Mouse (Mus musculus) layer of hippocampus, postnatal 14 days (tissue): ENCODE measurements around the gene Dmrtb1. TPM values are rescaled to one million over a fixed set of nuclear protein-coding genes. Genes with fewer than 3 reads are reported as not detected.

ENCODE experiments used
- DNase-seq, 2 experiments: peaks; one replicate each; pipeline ENCODE4 v3.0.0; 2021 to 2022; ENCODE audit warnings: low spot score in 2 of 2, mixed read lengths in 1 of 2
- total RNA-seq, 2 experiments: library from RNA; stranded (reverse); gene quantifications; 2 replicates each; pipeline ENCODE4 v1.2.3; 2021

The Dmrtb1 gene
- total RNA-seq, 2 experiments from 2014 or later: 1.6 to 3.0 TPM

DNA sequence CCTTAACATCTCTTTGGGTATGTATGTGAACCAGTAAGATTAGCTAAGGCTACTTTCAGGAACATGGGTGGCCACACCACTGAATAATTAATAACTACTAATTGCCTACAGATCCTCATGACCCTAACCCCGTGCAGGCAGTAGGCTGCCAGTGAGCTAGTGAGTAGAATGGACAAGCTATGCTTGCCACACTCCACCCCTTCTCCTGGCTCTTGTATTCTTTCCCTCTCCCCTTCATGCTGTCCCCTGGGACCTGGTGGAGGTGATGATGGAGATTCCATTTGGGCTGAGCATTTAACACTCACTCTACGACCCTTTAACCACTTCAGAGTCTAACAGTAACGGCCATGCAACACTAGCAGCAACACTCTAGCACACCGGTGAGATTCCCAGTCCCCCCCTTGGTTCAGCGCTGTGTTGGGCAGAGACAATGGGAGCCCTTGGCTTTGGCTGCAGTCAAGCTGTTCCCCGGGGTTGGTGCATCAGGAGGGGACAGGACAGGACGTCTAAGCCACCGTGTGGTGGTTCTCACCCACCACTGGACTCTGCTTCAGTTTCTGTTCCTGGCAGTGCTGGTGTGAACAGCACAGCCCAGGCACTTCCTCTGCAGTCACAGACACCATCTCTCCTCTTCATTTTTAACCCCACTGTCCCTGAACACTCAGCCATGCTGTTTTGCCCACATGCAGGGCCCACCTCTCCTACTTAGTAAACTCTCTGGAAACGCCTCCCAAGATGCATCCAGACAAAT, 2.8 kb downstream of the Dmrtb1 start:
- DNase-seq: no peak

DNA sequence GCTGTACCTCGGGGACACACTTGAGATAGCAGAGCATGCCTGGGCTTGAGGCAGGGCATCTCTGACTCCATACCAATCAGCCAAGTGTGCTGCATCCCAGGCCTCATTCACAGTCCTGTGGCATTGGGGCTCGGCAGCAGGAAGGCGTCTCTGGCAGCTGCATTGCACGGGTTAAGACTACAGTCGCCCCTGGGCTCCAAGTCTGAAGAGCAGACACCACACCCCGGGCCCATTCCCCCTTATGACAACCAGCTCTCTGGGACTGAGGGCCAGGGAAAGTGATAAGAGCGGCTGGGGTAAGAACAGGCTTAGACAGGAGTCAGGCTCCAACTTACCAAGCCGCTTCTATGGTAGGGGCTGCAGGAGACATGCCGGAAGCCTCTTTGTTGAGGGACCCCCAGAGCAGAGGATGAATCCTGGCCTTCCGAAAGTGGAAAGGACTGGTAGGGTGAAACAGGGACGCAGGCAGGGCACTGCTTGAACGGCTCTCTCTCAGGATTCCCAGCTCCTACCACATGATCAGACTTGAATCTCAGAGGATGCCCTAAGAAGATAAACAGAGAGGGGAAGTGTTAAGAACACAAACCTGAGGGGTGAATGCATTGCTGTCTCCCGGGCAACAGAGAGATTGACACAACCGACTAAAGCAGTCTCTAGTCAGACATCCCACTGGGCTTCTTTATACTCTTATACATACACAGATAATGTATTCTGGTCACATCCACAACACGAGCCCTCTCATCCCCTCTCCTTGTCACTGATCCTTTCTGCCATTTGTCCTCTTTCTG, 3.5 kb downstream of the Dmrtb1 start:
- DNase-seq: no peak

DNA sequence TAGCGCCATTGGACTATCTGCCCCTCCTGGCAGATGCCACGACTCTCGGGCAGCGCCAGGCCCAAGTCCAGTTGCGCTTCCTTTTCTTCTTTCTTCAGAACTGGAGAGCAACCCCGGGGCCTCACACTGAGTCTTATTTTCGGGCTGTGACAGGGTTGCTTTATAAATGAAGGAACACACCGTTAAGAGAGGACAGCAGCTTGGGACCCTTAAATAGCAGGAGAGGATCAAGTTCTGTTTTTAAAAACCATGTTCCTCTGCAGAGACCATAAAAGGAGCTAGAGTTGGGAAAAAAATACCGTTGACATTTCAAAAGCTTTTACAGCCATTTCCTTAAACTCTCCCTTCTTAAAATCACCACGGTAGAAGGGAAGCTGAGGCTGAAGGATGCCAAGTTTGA, 8.4 kb downstream of the Dmrtb1 start:
- DNase-seq: no peak

DNA sequence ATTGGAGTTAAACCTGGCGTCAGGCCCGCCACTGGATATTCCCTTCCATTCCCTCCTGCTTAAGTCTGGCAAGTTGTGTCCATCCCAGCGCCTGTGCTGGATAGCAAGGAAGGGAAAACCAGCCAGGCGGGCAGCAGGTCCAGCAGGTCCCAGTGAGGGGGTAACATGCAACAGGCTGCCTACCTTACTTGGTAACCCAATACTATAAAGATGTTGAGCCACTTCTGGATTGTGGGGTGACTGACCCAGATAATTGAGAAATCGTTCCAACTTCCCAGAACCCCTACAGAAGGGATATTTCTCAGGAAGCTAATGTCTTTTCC, 9.7 kb downstream of the Dmrtb1 start:
- DNase-seq: no peak

DNA sequence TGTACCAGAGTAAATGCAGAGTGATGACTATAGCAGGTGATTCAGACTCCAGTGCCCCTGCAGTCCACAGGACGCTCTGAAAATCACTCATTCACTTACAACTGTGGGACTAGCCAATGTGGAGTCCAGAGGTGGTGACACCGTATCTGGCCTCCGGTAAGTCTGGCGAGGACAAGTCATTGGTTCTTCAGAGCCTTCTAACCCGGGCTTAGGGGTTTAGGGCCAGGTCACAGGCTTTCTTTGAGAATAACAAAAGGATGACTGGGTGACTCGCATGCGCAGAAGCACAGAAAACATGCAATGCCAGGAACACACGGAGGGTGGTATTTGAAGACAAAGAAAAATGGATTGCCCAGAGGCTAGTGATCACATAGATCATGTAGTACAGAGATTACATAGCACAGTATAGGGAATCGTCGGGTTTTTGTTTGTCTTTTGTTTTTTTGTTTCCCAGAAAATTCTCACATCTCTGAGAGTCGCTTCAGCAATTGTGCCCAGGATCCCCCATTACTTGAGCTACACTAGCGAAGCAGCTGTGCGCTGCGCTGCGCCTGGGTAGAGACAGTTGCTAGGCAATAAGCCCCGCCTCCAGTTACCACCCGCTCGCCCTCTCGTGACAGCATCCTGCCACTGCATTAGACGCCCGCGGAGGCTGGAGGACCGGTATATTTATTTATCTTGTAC, 10.2 kb downstream of the Dmrtb1 start:
- peak; percentile 81 to 83 for DNase-seq

DNA sequence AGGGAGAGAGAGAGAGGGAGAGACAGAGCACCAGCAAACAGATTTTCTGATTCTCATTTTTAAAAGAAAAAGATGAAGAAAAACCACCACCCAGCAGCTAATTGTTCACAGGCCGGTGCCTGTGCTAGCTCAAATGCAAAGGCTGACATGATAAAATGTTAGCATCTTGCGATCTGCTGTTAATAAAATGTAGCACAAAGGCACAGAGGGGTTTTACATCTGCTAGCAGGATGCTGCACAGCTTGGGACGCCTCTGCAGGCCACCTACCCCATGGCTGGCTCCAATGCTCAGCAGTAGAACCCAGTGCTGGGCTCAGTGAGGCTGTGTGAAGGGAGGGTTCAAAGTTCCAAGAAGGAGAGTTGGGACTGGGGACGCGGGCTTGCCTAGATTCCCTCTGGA, 13.3 kb downstream of the Dmrtb1 start:
- DNase-seq: peak in 1 of 2 experiments; percentile 73

DNA sequence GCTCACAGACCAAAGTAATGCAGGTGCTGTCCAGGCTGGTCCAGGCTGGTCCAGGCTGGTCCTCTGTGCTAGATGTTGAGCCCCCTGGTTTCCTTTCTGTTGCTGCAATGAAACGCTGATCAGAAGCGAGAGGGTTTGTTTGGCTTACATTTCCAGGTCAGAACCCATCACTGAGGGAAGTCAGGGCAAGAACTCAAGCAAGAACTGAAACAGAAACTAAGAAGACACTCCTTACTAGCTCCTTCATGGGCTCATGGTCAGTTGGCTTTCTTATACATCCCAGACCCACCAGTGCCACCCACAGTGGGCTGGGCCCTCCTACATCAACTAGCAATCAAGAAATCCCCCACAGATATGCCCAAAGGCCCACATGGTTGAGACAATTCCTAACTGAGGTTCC, 15.5 kb downstream of the Dmrtb1 start:
- DNase-seq: no peak

DNA sequence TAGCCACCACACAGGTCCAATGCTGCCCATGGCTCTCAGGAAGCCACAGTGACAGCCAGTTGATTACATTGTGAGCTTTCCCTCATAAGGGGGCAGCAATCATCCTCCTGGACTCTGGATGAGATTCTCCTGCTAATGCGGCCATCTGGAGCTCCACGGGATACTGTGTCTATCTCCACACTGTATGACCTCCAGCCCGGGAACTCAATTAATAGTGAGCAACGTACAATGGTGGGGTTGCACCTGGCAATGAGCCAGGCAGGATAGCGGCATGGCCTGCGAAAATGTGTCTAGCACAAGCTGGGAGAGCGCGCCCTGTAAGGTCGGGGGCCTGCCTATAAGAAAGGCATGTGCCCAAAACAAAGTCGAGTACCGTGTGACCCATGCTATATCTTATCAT, 23.4 kb downstream of the Dmrtb1 start:
- no peak for DNase-seq

DNA sequence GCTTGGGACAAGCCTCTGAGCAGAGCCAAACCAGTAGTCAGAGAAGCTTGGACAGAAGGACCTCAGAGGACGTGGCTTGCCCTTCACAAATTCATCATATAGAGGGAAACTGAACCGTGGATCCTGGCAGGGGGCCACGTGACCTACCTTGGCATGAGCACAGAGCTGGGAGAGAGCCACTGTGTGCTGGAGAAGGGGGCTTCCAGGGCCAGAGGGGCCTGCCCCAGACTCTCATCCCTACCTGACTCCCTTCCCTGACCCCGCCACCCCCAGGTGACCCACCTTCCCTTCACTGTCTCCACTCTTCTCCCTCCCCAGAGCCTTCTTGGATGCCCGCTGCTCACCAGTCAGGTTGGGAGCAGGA, 30.8 kb downstream of the Dmrtb1 start:
- DNase-seq: no peak

DNA sequence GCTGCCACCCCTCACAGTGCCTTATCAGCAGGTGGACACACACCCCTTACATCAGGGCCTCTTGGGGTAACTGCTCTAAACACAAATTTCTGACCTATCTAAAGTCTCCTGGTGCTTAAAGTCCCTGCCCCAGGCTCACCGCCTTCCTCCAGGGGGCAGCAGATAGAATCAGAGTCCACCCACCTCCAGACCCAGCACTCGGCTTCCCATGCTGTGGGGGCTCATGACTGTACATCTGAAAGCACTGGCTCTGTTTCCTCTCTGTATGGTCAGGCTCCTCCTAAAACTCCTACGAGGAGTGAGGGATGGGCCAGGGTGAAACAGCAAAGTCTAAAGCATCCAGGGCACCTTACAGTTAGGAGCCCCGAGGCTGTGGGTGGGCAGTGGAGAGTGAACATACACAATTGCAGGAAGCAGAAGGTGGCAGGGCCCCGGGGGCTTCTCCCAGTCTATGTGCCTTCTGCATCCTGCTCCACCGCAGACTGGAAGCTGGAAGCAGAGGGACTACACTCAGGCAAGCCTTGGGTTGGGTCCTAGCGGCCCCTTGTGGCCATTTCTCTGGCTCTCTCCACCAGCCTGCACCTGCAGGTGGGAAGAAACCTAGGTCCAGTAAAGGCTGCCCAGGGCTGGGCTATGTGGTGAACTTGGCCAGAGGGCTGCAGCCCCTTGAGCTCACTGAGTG, 31.3 kb downstream of the Dmrtb1 start:
- peak; percentile 86 to 88 for DNase-seq

DNA sequence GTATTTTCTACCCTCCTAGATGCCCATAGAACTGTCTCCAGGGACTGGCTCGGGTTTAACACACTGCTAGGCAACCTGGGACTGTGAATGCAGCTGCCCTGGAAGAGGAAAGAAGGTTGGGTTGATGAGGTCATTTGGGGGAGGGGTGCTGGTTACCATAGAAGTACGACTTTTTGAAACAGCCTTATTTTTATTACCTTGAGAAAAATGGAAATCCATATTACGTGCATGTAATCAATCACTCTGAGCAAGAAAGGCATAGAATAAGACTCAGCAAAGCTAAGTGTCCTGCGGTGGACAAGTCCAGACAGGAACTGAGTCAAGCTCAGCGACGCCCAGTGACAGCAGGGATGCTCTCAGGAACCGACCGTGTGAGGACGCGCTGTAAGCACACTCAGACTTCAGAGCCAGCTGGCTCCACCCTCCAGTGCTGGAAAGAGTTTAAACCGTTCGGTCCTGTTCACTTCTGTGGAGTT, 33.0 kb downstream of the Dmrtb1 start:
- DNase-seq: peak in 1 of 2 experiments; percentile 25

DNA sequence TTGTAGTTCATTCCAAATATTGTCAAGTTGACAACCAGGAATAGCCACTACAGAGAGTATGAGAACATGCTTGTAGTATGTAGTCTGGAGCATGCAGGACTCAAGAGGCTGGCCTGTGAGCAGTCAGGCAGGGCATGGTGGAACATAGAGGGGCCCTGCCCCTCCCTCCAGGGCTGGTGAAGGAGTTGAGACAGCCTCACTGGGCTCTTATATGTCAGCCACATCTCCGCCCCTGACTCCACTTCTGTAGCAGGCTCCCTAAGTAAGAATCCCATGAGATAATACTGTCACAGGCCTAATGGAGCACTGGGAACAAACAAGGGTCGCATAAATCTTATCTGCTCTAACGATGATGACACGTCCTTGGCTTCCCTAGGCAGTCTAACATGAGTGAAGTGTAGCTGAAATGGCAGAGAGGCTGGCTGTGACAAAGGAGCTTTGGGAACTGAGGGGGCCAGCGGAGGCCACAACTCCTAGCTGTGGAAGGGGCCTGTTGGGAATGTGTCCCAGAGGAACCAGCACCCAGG, 35.0 kb downstream of the Dmrtb1 start:
- no peak for DNase-seq

DNA sequence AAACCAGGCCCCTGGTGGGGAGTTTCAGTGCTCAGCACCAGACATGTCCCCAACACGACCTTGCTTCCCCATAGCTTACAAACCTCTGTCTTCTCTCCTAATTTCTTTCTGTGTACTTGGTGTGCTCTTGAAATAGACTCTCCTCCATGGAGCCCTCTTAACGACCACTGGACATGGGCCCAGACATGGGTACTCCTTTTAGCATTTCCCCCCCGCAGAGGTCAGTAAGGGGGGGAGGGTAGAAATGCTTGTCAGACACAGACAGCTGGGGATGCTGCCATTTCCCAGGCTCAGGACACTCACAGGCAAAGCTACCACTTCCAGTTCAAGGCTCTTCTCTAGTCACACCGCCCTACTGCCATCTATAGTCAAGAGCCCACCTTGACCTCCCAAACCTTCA, 42.4 kb downstream of the Dmrtb1 start:
- DNase-seq: no peak

DNA sequence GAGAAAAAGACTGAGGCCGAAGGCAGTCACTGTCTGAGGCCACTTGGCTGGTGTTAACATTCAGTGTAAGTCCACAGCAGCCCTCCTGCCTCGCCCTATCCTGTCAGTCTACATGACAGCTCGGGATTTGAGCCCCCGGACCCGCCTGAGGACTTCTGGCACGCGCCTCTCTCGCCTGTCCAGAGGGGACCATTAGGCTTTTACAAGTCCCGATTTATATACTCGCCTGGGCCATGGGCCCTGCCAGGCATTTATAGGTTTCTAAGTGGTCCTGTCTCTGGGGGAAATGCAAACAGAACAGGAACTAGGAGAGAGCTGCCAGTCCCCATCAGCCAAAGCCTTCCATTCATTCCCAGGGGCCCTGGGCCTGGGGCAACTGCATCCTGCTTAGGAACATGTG, 45.7 kb downstream of the Dmrtb1 start:
- DNase-seq: no peak

DNA sequence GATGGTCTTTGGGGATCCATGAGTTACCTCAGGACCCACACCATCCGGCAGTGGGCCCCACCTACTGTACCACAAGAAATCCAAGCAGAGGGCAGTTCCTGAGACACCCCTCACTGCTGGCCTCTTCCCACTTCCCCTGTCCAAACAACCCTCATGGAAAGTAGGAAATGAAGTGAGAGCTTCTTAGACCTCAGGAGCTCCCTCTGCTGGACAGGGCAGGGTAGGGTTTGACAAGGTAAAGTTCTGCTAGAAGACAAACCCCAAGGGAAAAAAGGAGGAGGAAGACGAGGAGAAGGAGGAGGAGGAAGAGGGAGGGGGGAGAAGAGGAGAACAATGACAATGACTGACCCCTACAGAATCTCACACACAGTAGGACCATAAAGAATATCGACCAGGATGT, 46.4 kb downstream of the Dmrtb1 start:
- DNase-seq: no peak

DNA sequence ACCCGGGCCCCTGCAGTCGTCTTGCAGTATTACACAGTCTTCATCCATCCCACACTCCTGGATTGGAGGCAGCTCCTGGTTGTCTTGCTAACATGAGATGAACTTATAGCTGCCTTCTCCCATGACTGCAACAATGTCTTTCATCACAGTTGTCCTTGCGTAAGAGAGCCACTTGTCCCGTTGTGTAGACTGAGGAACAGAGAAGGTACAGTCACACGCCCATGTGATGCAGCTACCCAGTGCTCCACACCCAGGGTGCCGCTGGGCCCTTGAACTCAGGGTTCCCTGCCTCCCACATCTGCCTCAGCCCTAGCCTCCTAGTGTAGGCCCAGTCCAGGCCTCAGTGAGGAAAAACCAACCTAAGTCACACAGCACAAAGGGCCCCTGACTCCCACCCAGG, 47.9 kb downstream of the Dmrtb1 start:
- DNase-seq: no peak

DNA sequence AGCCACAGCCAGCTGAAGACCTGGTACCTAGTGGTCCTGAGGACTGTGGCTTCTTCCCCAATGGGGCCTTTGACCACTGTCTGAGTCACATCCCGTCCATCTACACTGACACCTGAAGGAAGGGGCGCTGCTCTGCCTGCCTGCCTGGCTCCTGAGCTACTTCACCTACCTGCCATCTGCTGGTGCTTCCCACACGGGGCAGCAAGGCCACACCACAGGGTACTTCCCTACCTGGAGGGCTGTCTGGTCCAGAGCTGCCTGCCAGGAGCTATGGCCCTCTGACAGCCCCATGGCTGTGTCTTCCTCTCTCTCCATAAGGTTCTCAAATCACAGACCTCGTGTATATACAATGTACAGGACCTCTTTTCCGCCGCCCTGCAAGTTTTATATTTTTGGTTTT, 49.4 kb downstream of the Dmrtb1 start:
- DNase-seq: no peak

DNA sequence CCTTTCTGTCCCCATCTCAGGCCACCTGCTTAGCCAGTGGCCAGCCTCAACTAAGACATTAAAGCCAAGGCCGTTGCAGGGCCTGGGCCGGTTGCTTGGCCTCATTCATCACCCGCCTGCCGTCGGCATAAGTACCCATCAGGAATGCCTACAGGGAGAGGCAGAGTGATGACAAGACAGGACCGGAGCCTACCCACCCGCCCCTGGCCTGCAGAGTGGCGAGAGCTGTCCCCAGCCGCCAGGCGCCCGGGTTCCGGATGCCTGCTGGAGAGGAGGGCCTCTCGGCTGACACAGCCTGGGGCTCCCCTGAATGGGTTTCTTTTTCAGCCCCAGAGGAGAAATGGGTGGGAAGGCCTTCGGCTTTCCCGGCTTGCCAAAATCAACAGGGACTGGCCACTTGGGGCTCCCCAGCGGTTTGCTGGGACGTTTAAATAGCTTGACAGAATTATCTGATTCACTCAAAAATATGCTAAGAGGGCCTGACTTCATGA, 55.1 kb downstream of the Dmrtb1 start:
- no peak for DNase-seq

DNA sequence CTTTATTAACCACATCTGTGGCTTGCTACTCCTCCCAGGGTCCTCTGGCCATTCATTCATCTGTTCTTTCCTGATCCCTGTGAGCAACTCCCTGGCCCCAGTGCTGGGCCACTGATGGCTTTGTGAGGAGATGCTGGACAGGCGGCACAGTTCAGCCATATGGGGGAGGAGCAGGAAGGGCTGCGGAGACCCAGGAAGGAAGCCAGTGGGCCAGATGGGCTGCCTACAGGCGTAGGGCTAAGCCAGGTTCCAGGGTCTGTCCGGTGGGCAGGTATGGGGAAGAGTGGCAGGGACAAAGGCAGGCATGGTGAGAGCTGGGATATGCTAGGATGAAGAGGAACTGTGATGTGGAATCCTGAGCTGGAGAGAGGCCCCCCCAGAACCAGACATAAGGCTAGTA, 55.8 kb downstream of the Dmrtb1 start:
- no peak for DNase-seq
